8 mouse cellular contexts compared by ENCODE assay signal in genomic region chr2:28204677-28205466, GRCm38 (mm10). TPM values are rescaled to one million over a fixed set of nuclear protein-coding genes. Genes with fewer than 3 reads are reported as not detected.
DNase-seq lines count a peak whose midpoint lies in the region; ATAC-seq lines count a peak whose summit lies in the region.

No protein-coding gene starts in this region.

- WGBS in neural tube, embryonic 11.5 days: 12% methylated on average over 19 of the region's 19 CpGs
- 17% methylated on average over 19 of the region's 19 CpGs for WGBS in forebrain, embryonic 11.5 days
- 15% methylated on average over 19 of the region's 19 CpGs for WGBS in limb, embryonic 12.5 days
- 14% methylated on average over 19 of the region's 19 CpGs for WGBS in stomach, embryonic 14.5 days

- peaks cover 2% of the 10 kb centered on the region; the same call in 1 of the 2 replicates for H3K27me3 ChIP-seq in neural tube, embryonic 11.5 days (ENCODE audit: control insufficient read depth, insufficient read depth, low read length)
- no peaks in the 10 kb centered on the region; the same call in 1 of the 2 replicates for H3K27me3 ChIP-seq in forebrain, embryonic 11.5 days (ENCODE audit: control insufficient read depth, insufficient read depth, low read length)
- peaks cover 31% of the 10 kb centered on the region for H3K27me3 ChIP-seq in limb, embryonic 12.5 days
- H3K27me3 ChIP-seq in stomach, embryonic 14.5 days (ENCODE audit: control insufficient read depth, insufficient read depth, low read length): 0 out of 2 replicates have a peak, but pooled peaks cover 2% of the 10 kb centered on the region

- H3K36me3 ChIP-seq in neural tube, embryonic 11.5 days (ENCODE audit: control insufficient read depth, insufficient read depth, low read length): no peaks in the 10 kb centered on the region
- no peaks in the 10 kb centered on the region for H3K36me3 ChIP-seq in forebrain, embryonic 11.5 days (ENCODE audit: control insufficient read depth, insufficient read depth, low read length)
- 0 out of 2 replicates have a peak, but pooled peaks cover 4% of the 10 kb centered on the region for H3K36me3 ChIP-seq in limb, embryonic 12.5 days
- H3K36me3 ChIP-seq in stomach, embryonic 14.5 days (ENCODE audit: control insufficient read depth, insufficient read depth, low read length): no peaks in the 10 kb centered on the region

- no peak for DNase-seq in neural tube, embryonic 11.5 days (ENCODE audit: low spot score)
- no peak for DNase-seq in neural tube, embryonic 10.5 days (ENCODE audit: extremely low spot score, low spot score)
- DNase-seq in forebrain, embryonic 11.5 days (ENCODE audit: low spot score): peak; percentile 59
- no peak for DNase-seq in adrenal gland, adult 18-20 months (ENCODE audit: low spot score in 2 of 2)
- no peak for DNase-seq in kidney, adult 9 months
- DNase-seq in layer of hippocampus, adult 8-10 months (ENCODE audit: low spot score in 2 of 2): no peak

- peaks cover 8% of the 10 kb centered on the region; the same call in 1 of the 2 replicates for H3K4me1 ChIP-seq in neural tube, embryonic 11.5 days (ENCODE audit: control insufficient read depth, insufficient read depth, low read length)
- peaks cover 10% of the 10 kb centered on the region; the same call in 1 of the 2 replicates for H3K4me1 ChIP-seq in forebrain, embryonic 11.5 days (replicated peaks; ENCODE audit: control insufficient read depth, insufficient read depth, low read length)
- H3K4me1 ChIP-seq in limb, embryonic 12.5 days (replicated peaks): peaks cover 20% of the 10 kb centered on the region
- H3K4me1 ChIP-seq in stomach, embryonic 14.5 days (ENCODE audit: control insufficient read depth, insufficient read depth, low read length): peaks cover 11% of the 10 kb centered on the region; the same call in 1 of the 2 replicates

- peak overlapping the region; percentile 62; the same call in 1 of the 2 replicates for H3K4me3 ChIP-seq in neural tube, embryonic 11.5 days (ENCODE audit: low read depth, low read length)
- H3K4me3 ChIP-seq in forebrain, embryonic 11.5 days (ENCODE audit: low read depth, low read length): 0 out of 2 replicates have a peak overlapping the region, but pooled peaks have one; percentile 2
- peak overlapping the region; percentile 60 for H3K4me3 ChIP-seq in limb, embryonic 12.5 days (replicated peaks)
- H3K4me3 ChIP-seq in stomach, embryonic 14.5 days (ENCODE audit: low read depth, low read length): peak overlapping the region; percentile 55; the same call in 1 of the 2 replicates

- H3K27ac ChIP-seq in neural tube, embryonic 11.5 days (ENCODE audit: low read depth, low read length): no peak overlapping the region
- no peak overlapping the region for H3K27ac ChIP-seq in forebrain, embryonic 11.5 days (ENCODE audit: low read depth, low read length)
- no peak overlapping the region for H3K27ac ChIP-seq in limb, embryonic 12.5 days
- no peak overlapping the region for H3K27ac ChIP-seq in stomach, embryonic 14.5 days (ENCODE audit: low read length)

- no peak for ATAC-seq in neural tube, embryonic 11.5 days (ENCODE audit: insufficient read depth, low FRiP score, low TSS enrichment)
- ATAC-seq in forebrain, embryonic 11.5 days (replicated peaks; ENCODE audit: low FRiP score): peak; percentile 16; the same call in 1 of the 2 replicates
- ATAC-seq in limb, embryonic 12.5 days (ENCODE audit: insufficient number of reproducible peaks, insufficient read depth, low FRiP score, low TSS enrichment, low read depth): peak; percentile 23; the same call in 1 of the 2 replicates
- no peak for ATAC-seq in stomach, embryonic 14.5 days (ENCODE audit: insufficient number of reproducible peaks, insufficient read depth, low FRiP score, low read depth)

- no peaks in the 10 kb centered on the region for H3K9me3 ChIP-seq in neural tube, embryonic 11.5 days (ENCODE audit: control insufficient read depth, low read length)
- no peaks in the 10 kb centered on the region for H3K9me3 ChIP-seq in forebrain, embryonic 11.5 days (ENCODE audit: control insufficient read depth, low read length)
- H3K9me3 ChIP-seq in limb, embryonic 12.5 days: no peaks in the 10 kb centered on the region
- H3K9me3 ChIP-seq in stomach, embryonic 14.5 days (ENCODE audit: control insufficient read depth, low read depth, low read length): no peaks in the 10 kb centered on the region

- peak overlapping the region; percentile 99 for H3K4me2 ChIP-seq in neural tube, embryonic 11.5 days (ENCODE audit: low read depth)
- H3K4me2 ChIP-seq in forebrain, embryonic 11.5 days (ENCODE audit: low read depth, low read length, severe bottlenecking): peak overlapping the region; percentile 98; the same call in 1 of the 2 replicates
- H3K4me2 ChIP-seq in limb, embryonic 12.5 days: peak overlapping the region; percentile 99
- H3K4me2 ChIP-seq in stomach, embryonic 14.5 days (replicated peaks; ENCODE audit: low read depth, low read length): peak overlapping the region; percentile 99

- no peak overlapping the region; the same call in 1 of the 2 replicates for H3K9ac ChIP-seq in neural tube, embryonic 11.5 days (ENCODE audit: low read length)
- H3K9ac ChIP-seq in forebrain, embryonic 11.5 days (ENCODE audit: low read length): no peak overlapping the region
- 0 out of 2 replicates have a peak overlapping the region, but pooled peaks have one; percentile 31 for H3K9ac ChIP-seq in limb, embryonic 12.5 days (replicated peaks)
- no peak overlapping the region for H3K9ac ChIP-seq in stomach, embryonic 14.5 days (replicated peaks; ENCODE audit: low read depth, low read length)

RNA-seq across cellular contexts. Expression of gene Olfm1, which starts 12.1 kb away (rescaled TPM):
- 111 and 118 TPM in 2 replicates for polyA plus RNA-seq in neural tube, embryonic 11.5 days (2014; fragmentation: Nextera tagmentation; extraction: Ambion mirVana)
- 38.2 and 44.1 TPM in 2 replicates for polyA plus RNA-seq in forebrain, embryonic 11.5 days (2014; fragmentation: Nextera tagmentation; extraction: Ambion mirVana)
- 15.0 and 15.5 TPM in 2 replicates for polyA plus RNA-seq in limb, embryonic 12.5 days (2016; fragmentation: Nextera tagmentation; extraction: Ambion mirVana)
- polyA plus RNA-seq in stomach, embryonic 14.5 days (2014; fragmentation: Nextera tagmentation; extraction: Ambion mirVana): 18.8 and 21.4 TPM in 2 replicates
- total RNA-seq in adrenal gland, adult 18-20 months (2021): 10 to 100 TPM; 38.0 to 38.7 TPM
- 1,000 to 10,000 TPM; 1,310 to 1,340 (median 1,317) TPM for total RNA-seq in layer of hippocampus, adult 8-10 months (2022)

Comparison
In these comparisons a context has a peak if more than half of its experiments do, and no peak if none do; other contexts are left out.
1. ATAC-seq: peak in forebrain, embryonic 11.5 days (single experiment) and limb, embryonic 12.5 days (single experiment); none in neural tube, embryonic 11.5 days (single experiment) and stomach, embryonic 14.5 days (single experiment).
2. H3K4me3 ChIP-seq: peak in every context shown above with its lines; median percentile 62 in neural tube, embryonic 11.5 days; 60 in limb, embryonic 12.5 days; 55 in stomach, embryonic 14.5 days; 2 in forebrain, embryonic 11.5 days.
3. Peak in every context shown above with its lines, with median percentiles within 50 percentile points of each other: H3K4me2 ChIP-seq.